Mouse (Mus musculus) kidney, postnatal 36 days (tissue): ENCODE measurements around the gene Fam102a.

Experiments used
- DNase-seq, 2 experiments: peaks; one replicate each; pipeline ENCODE4 v3.0.0; 2021 to 2022; ENCODE audit warnings: mixed read lengths in 2 of 2

The Fam102a gene

DNA sequence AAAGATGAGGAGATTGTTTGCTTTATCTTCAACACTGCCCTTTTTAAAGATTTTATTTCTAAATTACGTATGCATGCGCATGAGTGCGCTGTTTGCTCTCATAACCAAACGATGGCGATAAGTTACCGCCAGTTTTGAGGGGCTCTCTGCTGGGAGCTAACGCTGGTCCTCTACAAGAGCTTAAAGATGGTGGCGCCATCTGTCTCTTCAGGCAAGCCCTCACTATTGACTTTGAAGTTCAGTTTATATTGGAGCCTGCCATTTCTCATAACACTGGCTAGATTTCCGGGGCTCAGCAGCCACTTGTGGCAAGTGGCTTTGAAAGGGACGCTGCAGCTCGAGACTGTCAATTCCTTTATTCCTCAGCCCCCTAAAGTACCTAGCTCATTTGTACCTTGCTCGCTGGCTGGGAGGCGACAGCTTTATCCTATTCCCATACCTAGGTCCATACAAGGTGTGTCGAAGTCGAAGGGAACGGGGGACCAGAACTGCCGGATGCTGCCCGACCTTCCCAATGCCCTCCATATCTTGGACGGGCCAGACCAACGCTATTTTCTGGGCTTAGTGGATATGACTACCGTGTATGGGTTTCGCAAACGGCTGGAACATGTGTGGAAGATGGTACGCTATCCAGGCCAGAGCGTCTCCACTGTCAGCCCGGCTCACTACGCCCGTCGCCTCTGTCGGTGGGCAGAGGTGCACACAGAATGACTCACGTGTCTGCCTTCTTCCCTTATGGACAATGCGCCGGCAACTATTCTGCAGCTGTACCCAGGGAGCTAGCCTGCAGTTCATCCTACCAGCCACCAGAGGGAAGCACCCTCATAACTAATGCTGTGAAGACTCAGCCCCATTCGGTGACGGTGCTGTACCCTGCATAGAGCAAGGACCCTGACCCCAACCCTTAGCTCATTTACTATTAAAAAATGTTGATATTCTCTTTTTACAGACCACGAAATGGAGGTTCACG lies 48.0 kb downstream of the Fam102a start:
- peak; percentile 85 to 86 for DNase-seq

DNA sequence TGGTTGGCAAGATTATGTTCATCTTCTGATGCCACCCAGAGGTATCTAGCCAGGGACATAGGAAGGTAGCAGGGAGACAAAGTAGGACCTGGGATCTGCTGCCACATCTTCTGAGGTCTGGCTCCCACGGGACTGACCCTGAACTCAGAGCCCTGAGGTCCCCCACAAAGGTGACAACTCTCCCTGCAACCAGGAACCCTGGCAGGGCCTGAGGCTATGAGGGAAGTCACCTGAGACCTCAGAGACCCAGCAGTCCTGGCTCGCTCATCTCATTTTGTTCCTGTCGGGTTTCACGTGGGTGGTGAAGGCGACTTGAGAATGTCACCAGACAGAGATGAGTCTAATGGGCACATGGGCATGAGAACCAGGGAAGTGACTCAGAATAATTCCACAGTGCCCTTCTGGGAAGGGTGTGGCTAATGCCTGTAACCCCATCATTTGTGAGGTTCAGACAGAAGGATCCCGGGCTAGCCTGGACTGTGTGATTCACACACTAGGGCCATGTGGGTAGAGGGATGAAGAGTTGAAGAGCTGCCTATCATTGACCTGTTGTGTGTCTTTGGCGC lies 50.1 kb downstream of the Fam102a start:
- no peak for DNase-seq

DNA sequence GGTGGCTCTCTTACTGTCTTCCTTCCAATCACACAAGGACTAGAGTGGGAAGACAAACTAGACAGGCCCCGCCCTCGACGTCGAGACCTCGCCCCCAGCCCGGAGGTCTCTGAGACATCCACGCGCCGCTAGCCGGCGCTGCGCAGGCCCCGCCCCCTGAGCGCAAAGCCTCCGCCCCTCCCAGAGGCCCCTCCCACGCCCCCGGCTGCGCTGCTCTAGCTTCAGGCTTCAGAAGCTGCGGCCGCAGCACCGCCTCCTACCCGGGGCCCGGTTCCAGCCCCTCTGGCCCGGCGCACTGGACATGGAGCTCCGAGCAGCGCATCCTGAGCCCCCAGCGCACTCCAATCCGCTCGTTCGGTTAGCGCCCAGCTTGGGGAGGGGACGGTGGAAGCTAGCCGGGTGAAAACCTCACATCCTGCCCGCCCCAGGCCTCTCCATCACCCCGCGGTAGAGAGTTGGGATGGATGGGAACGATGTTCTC lies 51.8 kb downstream of the Fam102a start, which contains the start of gene St6galnac4:
St6galnac4 (plus strand) TSS at position 225 of the 481 bp plus-strand sequence.
- DNase-seq = peak; percentile 93 to 94

DNA sequence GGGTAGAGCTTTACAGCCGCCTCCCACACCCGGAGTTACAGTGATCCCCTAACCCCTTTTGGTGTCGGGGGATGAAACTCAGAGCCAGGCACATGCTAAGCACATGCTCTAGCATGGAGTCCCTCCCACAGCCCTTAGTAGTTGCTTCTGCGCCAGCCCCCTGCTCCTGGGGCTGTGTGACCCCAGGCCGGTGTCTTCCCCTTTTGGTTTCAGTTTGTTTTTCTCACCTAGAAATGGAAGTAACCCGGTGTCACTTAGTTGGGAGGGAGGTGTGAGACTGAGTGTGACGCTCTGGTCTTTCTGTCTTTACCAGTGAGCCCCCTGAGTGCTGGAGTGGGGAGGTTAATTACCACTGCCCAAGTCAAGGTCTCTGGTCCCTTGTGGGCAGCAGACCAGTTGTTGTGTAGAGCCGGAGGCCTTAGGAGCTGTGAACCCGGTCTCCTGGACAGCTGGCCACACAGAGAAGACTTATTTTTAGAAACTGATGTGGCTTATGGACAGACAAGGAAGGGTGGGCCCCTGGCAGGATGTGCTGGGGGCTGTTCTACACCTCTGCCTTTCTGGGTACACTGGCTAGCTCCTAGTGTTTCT lies 52.7 kb downstream of the Fam102a start:
- DNase-seq = peak; percentile 43 to 60

DNA sequence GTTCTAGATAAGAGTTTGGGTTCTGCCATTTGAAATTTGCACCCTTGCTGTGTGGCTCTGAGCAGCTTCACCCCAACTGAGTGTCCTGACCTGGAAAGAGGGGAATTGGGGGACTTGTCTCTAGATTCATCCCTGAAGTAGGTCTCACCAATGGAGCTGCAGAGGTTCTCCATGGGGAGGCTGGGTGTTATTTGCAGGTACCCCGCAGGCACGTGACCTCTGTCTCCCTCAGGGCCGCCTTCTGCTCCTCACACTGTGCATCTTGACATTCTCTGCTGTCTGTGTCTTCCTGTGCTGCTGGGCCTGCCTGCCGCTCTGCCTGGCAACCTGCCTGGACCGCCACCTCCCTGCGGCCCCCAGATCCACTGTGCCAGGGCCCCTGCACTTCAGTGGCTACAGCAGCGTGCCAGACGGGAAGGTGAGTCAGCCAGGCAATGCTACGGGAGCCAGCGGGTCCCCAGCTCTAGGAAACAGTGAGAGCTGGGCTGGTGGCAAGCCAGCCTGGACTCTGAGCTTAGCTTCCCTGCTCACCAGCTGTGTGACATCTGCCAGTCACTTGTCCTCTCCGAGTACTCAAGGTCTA lies 54.2 kb downstream of the Fam102a start:
- DNase-seq = peak; percentile 70 to 74

DNA sequence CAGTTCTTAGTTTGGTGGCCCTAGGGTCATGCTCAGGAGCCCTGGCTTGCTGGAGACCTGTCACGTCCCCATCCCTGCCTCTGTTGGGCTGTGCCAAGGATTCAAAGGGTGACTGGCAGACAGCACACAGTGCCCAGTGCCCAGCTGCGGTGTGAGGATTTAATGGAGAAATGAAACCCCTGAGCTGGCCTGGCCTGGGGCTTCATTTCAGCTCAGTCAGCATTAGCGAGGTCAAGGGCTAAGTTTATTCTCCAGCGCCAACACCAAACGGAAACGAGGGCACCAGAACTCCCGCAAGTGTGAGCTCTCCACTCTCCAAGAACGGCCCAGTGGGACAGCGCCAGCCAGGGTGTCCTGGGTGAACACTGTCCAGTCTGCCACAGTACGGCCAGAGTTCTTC lies 55.1 kb downstream of the Fam102a start:
- DNase-seq = peak in 1 of 2 experiments; percentile 33

DNA sequence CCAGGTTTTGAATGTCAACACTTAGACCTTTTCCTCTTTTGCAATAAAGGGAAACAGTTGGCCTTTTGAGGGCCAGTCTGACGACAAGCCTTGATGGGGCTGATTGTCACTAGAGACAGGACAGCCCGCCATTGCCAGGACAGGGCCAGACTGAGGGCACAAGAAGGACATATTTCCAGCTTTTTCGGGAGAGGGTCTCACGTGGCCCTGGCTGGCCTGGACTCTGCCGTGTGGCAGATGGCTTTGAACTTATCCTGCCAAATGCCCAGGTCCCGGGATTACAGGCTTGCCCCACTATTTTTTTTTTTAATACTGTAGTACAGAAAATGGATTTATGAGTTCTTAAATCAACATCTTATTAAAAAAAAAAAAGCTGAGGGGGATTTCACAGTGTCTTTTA lies 56.1 kb downstream of the Fam102a start:
- DNase-seq = no peak

- DNase-seq = no peak
Measured at GRCm38 (mm10) chr2:32596725-32597124, 61.6 kb downstream of the Fam102a start.

DNA sequence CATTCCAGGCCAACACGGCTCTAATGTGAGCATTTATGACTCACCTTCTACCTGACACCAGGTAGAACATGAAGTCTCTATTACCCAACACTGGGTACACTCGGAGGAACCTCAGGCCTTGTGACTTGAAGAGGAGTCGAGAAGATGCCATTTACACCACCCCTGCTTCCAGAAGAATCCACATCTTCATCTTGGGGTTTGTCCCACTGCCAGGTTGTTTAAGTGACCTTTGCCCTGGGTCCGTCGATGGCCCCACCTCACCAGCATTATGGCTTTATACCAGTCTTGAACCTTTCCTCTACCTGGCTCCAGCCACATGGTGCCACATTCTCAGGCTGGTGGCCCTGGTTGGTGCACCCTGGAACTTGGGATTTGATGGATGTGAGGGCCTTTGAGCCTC lies 62.1 kb downstream of the Fam102a start:
- DNase-seq = no peak

GRCm38 (mm10) chr2:32597699-32598098 lies 62.6 kb downstream of the Fam102a start:
- no peak for DNase-seq

- peak; percentile 49 to 72 for DNase-seq
Measured at GRCm38 (mm10) chr2:32598506-32598905, 63.4 kb downstream of the Fam102a start.

DNA sequence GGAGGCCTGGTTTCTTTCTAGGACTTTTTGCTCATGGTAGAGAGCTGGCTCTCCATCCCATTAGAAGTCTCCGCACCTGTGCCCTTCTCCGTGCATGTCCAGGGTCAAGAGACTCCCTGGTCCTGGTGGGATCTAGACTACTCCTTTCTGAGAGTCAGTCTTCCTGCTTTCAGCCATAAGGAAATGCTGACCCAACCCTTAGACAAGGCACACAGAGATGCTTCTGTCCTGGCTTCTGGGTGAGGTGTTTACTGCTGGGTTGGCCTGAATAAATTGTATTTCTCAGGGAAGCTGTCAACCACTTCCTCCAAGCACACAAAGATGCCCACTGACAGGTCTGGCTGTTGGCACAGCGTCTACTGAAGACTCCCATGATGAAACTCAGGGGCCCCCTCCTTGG lies 64.3 kb downstream of the Fam102a start, which contains the start of gene St6galnac6:
St6galnac6 (plus strand) TSS at position 301 of the 400 bp plus-strand sequence.
- DNase-seq = no peak

DNA sequence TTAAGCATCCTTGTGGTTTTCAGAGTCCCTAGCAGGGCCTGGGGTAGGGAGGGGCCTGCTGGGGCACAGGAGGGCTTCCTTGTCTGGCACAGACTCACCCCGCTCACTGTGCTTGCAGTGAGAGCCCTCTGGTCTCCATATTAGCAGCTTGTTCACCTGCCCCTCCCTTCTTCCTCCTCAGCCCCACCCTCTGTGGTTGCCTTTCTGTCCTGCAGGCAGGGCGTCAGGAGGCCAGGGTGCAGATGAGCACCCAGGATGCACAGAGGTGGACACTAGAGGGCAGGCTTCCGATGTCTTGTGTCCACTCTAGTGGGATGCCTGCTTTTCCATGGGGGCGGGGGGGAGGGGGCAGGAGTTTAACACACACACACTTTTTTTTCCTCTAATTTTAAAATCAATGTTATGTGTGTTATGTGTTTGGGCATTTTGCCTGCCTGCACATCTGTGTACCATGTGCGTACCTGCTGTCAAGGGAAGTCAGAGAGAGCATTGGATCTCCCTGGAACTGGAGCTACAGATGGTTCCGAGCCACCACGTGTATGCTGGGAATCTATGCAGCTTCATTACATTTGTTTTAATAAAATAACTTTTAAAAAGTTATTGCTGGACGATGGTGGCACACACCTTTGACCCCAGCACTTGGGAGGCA lies 66.4 kb downstream of the Fam102a start:
- DNase-seq = peak in 1 of 2 experiments; percentile 69

GRCm38 (mm10) chr2:32602600-32603054 lies 67.5 kb downstream of the Fam102a start:
- DNase-seq = peak; percentile 88 to 95

- no peak for DNase-seq
Measured at GRCm38 (mm10) chr2:32604631-32605030, 69.5 kb downstream of the Fam102a start.

DNA sequence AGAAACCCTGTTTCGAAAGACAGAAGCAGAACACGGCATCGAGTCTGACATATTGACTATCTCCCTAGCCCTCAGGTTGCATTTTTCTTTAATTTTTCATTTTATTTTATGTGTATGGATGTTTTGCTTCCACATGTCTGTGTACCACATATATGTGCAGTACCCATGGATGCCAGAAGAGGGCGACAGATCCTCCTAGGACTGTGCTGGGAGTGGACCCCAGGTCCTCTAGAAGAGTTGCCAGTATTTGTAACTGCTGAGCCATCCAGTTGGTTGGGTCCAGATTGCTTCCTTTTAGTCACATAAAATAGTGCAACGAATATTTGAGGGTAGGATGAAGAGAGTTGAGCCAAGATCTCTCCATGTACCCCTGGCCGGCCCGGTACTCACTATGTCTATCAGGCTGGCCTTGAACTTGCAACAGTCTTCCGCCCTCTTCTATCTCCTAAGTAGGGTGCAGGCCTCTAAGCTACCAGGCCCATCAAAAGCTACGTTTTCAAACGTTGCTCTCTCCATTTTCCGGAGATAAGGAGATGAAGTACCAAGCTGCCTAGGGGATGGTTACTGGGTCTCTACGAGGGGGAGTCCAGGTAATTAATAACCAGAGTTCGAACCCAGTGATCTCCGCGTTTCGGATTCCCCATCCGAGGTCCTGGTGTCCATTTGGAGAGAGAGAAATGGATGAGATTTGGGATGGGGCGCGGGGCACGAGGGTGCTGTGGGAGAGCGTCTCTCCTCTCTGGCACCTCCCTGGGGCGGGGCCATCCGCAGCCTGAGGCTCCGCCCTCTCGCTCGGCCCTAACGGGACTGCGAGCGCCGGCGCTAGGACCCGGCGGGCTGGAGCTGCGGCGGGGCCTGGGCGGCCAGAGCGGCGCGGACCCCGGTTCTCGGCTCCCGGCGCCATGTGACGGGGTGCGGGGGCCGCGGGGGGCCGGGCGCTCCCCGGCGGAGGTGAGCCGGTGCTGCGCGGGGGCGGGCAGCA lies 71.3 kb downstream of the Fam102a start:
- DNase-seq = peak; percentile 74 to 91

- peak in 1 of 2 experiments; percentile 36 for DNase-seq
Measured at GRCm38 (mm10) chr2:32607262-32607947, 72.3 kb downstream of the Fam102a start.

DNA sequence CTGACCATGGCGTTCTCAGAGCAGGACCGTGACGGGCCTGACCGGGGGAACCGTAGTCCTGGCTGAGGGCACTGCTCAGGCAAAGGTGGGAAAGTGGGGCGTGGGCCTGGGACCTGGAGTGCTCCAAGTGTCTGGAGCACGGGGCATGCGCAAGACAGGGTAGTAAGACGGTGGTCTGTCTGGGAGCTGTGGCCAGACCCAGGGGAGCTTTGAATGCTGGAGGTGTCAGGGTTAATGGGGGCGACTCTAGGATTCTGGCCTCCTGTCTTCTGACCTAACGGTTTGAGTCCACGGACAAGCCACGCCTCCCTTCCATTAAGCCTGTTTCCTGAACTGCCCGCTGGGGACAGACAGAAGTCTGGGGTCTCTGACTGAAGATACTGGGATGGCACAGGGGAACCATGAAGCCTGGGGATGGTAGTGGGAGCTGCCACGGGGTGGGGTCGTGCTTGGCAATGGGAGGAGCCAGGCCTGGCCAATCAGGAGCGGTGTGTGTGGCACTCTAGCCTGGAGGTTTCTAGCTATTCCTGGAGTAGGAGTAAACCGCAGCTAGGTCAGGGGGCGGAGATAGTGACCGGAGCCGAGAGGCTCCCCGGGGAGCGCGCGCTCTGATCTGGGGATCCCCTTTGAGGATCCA lies 73.1 kb downstream of the Fam102a start:
- peak; percentile 57 to 73 for DNase-seq

GRCm38 (mm10) chr2:32608778-32609435 lies 73.8 kb downstream of the Fam102a start:
- DNase-seq = peak in 1 of 2 experiments; percentile 36
